Mouse (Mus musculus): Measurements from ENCODE around the gene Itga9.

DNA sequence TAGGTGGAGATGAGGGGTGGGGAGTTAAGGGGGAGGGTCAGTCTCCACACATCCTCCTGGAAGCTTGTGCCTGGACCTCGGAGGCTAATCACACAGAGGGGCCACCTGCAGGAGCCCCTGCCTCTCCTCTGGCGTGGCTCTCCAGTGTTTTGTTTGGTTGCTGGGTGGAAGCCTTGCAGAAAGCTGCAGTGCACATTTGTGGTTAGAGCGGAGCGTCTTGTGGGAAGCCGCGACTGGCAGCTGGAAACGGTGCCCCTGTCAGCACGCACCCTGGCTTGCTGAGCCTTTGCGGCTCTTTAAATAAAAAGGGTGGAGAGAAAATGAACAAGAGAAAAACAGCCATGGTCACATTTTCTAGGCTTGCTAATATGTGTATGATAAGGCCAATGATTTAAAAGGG, 70.9 kb downstream of the Itga9 start:
- TF ChIP-seq CTCF (IDR thresholded peaks at IDR 0.05; ENCODE audit: low read depth) (no peak), EP300 (IDR thresholded peaks at IDR 0.05; ENCODE audit: low read depth) (no peak)

All from heart, postnatal 0 days (tissue).